Mouse (Mus musculus) cerebellum, adult 2 months (tissue): ENCODE measurements at regions not wholly inside any gene's neighbourhood (a gene's known extent, or its start where the extent isn't known, plus 50 kb on each side); places are given as distances from the start of the nearest gene placed in this dataset.

ENCODE experiments used
- DNase-seq, 2 experiments: peaks; one replicate each; pipeline ENCODE4 v3.0.0; 2021
- H3K27ac ChIP-seq: fragments of 200-500 bp; 2 replicates; pipeline ENCODE4 v1.5.1; 2012; ENCODE audit warnings: low read length, control low read depth, inconsistent platforms; ENCODE audit not compliant: insufficient read depth
- H3K27me3 ChIP-seq: fragments of 200-500 bp; 2 replicates; pipeline ENCODE4 v1.6.1; 2012; ENCODE audit warnings: inconsistent platforms, mild to moderate bottlenecking, low read length, moderate library complexity; ENCODE audit not compliant: control insufficient read depth, insufficient read depth
- H3K4me1 ChIP-seq: fragments of 200-500 bp; 2 replicates; pipeline ENCODE4 v1.6.1; 2011; ENCODE audit warnings: low read length; ENCODE audit not compliant: control insufficient read depth, insufficient read depth
- H3K4me3 ChIP-seq: fragments of 200-500 bp; replicated peaks from 2 replicates; pipeline ENCODE3; 2011; ENCODE audit warnings: mild to moderate bottlenecking, low read depth, low read length, control low read depth; ENCODE audit not compliant: insufficient read depth
- CTCF ChIP-seq: fragments of 200-500 bp; IDR thresholded peaks from 2 replicates; pipeline ENCODE4 v1.5.1; 2011; ENCODE audit warnings: low read depth, mild to moderate bottlenecking, control low read depth, low read length, moderate library complexity, borderline replicate concordance; ENCODE audit not compliant: insufficient read depth
- POLR2A ChIP-seq: fragments of 200-500 bp; IDR thresholded peaks from 2 replicates; pipeline ENCODE4 v1.6.1; 2011; ENCODE audit warnings: low read length, control low read depth, borderline replicate concordance; ENCODE audit not compliant: insufficient read depth
- WGBS: fragments of 180-500 bp; shearing (Covaris S2); methylation state at CpG from one replicate; pipeline ENCODE4 v1.1.7; 2018; 5-methylcytosine and 5-hydroxymethylcytosine counted together

DNA sequence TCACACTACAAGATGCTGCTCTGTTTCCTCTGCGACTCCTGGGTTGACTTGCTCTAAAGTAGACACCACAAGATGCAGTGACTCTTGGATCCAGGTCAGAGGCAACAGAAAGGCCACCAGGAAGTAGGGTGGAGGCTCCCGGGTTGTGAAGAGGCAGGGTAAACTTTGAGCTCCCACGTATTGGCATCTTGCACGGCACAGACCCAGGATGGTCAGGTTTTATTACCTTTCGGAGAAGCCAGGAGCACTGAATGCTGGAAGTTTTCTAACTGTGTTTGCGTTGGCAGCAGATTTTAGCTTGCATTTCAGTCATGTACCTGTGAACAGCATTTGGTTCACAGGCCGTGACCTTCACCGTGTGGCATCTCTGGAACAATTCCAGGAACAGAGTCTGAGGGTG lies 227.2 kb upstream of the Foxq1 start:
- TF ChIP-seq CTCF: no peak
- no peak for TF ChIP-seq POLR2A
- WGBS: 80% methylated on average over 8 of the region's 8 CpGs
- no peaks in the 10 kb centered on the region for H3K4me1 ChIP-seq
- no peaks in the 10 kb centered on the region for H3K27me3 ChIP-seq
- H3K4me3 ChIP-seq: no peak overlapping the region
- no peak overlapping the region for H3K27ac ChIP-seq
- DNase-seq: no peak

- H3K27ac ChIP-seq: no peak overlapping the region
- 74% methylated on average over 5 of the region's 5 CpGs for WGBS
- DNase-seq: no peak
- no peak for TF ChIP-seq POLR2A
- no peak for TF ChIP-seq CTCF
- H3K4me1 ChIP-seq: no peaks in the 10 kb centered on the region
- H3K27me3 ChIP-seq: no peaks in the 10 kb centered on the region
- no peak overlapping the region for H3K4me3 ChIP-seq
These were observed 225.2 kb upstream of the Foxq1 start for GRCm38 (mm10) chr13:31330731-31331130.

- no peaks in the 10 kb centered on the region for H3K4me1 ChIP-seq
- H3K27ac ChIP-seq: no peak overlapping the region
- no peaks in the 10 kb centered on the region for H3K27me3 ChIP-seq
- no peak overlapping the region for H3K4me3 ChIP-seq
- no peak for TF ChIP-seq POLR2A
- no peak for TF ChIP-seq CTCF
- DNase-seq: no peak
- WGBS: 97% methylated on average over 3 of the region's 3 CpGs
These were observed 221.0 kb upstream of the Foxq1 start for GRCm38 (mm10) chr13:31334981-31335380.

DNA sequence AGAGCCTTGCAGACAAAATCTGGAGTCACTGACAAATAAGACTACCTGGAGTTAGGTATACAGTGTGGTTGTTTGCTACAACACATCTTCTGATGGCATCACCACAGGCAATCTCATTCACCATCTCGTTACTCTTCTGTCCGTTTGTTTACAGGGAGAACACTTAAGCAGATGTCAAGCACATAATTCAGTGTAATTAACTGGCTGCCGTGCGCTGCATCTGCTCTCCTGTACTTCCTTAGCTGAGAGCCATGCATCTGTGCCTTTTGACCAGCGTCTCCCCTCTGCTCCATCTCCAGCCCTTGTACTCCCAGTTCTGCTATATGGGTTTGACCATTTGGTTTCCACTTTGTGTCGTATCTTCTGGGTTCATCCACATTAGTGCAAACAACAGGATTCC lies 218.3 kb upstream of the Foxq1 start:
- 37% methylated on average over 6 of the region's 6 CpGs for WGBS
- DNase-seq: no peak
- no peak overlapping the region for H3K4me3 ChIP-seq
- H3K27ac ChIP-seq: no peak overlapping the region
- no peaks in the 10 kb centered on the region for H3K4me1 ChIP-seq
- TF ChIP-seq CTCF (no peak), POLR2A (no peak)
- H3K27me3 ChIP-seq: no peaks in the 10 kb centered on the region

DNA sequence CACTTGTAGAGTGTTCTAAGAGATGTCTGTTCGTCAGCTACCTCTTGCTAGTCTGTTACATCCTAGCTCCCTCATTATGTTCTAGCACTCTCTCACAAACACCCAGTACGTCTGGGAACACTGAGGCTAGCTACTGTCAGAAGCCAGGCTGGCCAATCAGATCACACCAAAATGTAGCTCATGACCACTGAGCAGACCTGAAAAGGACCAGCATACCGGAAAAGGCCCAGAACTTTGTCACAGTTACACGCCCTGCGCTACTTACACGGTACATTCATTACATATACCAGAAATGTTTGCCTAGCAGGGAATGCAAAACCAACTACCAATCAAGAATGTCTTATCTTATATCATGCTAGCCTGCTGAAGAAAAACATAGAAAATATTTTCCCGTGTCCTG lies 216.5 kb upstream of the Foxq1 start:
- Histone ChIP-seq H3K27ac (no peak overlapping the region), H3K27me3 (no peaks in the 10 kb centered on the region), H3K4me1 (no peaks in the 10 kb centered on the region), H3K4me3 (no peak overlapping the region)
- no peak for DNase-seq
- no peak for TF ChIP-seq CTCF
- TF ChIP-seq POLR2A: no peak
- WGBS: 93% methylated on average over 7 of the region's 7 CpGs

DNA sequence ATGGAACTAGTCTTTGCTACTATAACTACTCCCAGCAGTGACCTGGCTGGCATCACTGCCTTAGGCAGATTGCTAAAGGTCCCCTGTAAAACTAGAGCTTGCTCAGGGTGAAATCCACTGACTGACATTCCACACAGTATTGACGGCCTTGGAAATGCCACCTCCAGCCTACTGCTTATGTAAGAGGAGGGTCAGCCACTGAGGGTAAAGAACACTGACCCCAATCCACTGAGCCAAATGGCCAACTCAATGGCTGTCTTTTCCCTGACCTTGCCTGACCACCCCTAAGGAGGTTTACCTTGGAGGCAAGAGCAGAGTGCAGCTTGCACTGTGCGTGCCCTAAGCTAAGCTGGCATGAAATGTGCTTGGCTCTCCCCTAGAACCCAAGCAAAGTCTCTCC lies 216.0 kb upstream of the Foxq1 start:
- TF ChIP-seq CTCF (no peak), POLR2A (no peak)
- Histone ChIP-seq H3K4me1 (no peaks in the 10 kb centered on the region), H3K27me3 (no peaks in the 10 kb centered on the region), H3K4me3 (no peak overlapping the region), H3K27ac (no peak overlapping the region)
- no peak for DNase-seq
- 90% methylated on average over 2 of the region's 2 CpGs for WGBS

GRCm38 (mm10) chr13:31340363-31340948 lies 215.5 kb upstream of the Foxq1 start:
- Histone ChIP-seq H3K4me1 (no peaks in the 10 kb centered on the region), H3K27ac (no peak overlapping the region), H3K4me3 (no peak overlapping the region), H3K27me3 (no peaks in the 10 kb centered on the region)
- no peak for TF ChIP-seq CTCF
- no peak for TF ChIP-seq POLR2A
- DNase-seq: no peak
- 79% methylated on average over 7 of the region's 7 CpGs for WGBS

DNA sequence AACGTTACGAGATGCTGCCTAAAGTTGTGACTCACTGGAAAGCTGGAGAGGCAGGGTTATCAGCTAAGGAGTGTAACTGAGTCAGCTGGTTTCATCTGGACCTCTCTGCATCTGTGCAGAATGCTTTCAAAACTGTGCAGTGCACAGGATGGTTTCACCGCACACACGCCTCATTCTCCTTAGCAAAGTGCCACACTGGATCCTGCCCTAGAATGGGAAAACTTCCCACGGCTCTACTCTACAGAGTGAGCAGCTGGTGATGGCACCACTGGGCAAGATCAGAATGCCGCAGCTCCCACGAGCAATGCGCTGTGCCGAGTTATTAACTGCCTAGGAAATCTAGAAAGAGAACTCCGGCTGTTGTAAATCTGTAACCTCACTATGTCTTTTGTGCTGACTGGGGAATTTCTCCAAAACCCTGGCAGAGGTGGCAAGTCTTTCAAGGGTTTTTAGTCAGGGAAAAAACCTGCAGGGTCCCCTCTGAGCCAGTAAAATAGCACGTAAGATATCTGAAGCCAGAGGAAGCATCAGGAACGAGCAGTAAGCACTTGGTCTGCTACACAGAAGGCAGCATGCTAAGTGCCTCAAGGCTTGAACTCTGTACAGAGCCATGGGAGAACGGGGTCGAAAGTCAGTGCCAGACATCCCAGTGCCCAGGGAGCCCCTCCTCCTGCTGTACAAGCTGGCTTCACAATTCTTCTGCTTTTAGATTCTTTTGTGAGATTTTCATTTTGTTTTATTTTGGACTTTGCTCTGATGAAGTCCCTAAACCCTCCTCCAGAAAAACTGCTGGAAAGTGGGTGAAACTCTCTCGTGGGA lies 214.4 kb upstream of the Foxq1 start:
- WGBS: 66% methylated on average over 15 of the region's 15 CpGs
- H3K27me3 ChIP-seq: no peaks in the 10 kb centered on the region
- DNase-seq: no peak
- H3K27ac ChIP-seq: no peak overlapping the region
- H3K4me3 ChIP-seq: no peak overlapping the region
- no peaks in the 10 kb centered on the region for H3K4me1 ChIP-seq
- TF ChIP-seq CTCF (no peak), POLR2A (no peak)
